Mouse (Mus musculus): Measurements from ENCODE around the gene Polr3h.

DNA sequence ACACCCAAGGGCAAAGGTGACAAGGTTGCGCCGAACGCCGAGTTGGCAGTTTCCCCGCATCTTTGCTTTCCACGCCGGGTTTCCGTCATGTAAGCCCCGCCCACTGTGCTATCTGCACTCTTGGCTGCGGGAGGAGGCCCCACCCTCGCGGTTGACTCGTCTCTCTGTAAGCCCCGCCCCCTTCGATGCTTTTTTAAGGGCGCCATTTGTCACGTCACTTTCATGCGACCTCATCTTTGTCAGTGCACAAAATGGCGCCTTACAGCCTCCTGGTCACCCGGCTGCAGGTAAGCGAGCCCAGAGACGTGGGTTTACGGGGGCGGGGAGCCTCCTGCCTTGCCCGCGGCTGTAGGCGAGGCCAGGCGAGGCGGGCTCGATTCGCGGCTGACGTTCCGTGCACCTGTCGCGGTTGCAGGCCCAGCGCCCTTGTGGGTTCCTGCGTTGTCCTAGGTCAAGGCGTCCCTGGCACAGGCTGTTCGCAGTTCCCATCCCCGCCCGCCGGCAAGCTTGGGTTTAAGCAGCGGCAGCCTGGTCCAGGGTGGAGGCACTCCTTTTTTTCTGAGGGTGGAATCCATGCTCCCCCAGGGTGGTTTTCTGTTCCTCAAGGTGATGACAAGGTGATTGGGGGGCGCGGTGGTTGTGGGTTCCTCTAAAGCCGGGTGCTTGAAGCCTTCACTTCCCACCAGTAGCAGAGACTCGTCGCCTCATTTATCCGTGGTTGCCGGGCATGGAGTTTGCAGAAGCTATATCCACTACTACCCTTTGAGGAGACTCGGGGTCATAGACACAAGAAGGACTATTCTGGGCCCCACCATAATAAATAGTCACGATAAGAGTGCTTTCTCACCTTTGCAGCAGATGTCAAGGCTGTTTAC, 53.5 kb downstream of the Polr3h start, which contains the start of gene Aco2:
- TF ChIP-seq TAL1 (IDR thresholded peaks at IDR 0.05; ENCODE audit: low read length) (no peak), GATA1 (IDR thresholded peaks at IDR 0.05; ENCODE audit: low read length) (peak; percentile 46)
